In the genomic region with DNA sequence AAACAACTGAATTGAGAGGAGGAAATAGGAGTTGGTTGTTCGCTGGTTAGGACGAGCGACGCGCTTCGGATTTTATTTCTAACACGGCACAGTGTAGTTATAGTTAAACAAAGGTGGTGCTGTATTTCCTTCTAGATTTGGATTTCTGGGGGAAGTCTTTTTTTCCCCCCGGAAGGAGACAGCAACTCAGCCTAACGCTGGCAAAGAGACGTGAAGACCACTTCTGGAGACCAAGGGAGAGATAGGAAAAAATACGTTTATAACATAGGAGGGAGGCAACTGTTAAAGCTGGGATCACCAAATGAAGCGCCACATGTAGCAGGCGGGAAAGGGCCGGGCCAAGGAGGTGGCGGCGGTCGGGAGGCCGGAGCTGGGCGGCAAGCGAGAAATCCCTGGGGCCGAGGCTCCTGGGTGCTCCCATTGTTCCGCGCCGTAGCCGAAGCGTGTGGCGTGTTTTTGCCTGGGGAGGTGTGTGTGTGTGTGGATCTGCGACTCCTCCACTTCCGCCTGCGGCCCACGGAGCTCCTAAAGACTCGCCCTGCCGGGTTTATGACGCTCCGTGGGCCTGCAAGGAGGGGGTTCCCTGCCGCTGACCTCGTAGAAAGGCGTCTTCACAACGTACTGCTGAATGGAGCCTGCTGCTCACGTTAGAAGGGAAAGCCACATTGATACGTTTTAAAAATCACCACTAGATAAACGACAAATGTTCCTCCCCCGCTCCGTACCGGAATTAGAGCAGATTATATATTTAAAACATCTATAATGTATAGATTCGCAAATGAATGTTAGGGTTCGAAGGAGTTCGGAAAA, we compare ENCODE assay signal across 8 mouse cellular contexts. TPM values are rescaled to one million over a fixed set of nuclear protein-coding genes. Genes with fewer than 3 reads are reported as not detected.
DNase-seq lines count a peak whose midpoint lies in the region; ATAC-seq and TF ChIP-seq lines count a peak whose summit lies in the region.

No protein-coding gene starts in this region.

- no peaks in the 10 kb centered on the region for H3K9me3 ChIP-seq in ES-Bruce4 (replicated peaks; ENCODE audit: control insufficient read depth, insufficient read depth, low read length, poor library complexity, severe bottlenecking)
- H3K9me3 ChIP-seq in forebrain, embryonic 16.5 days (ENCODE audit: control insufficient read depth, low read length) = no peaks in the 10 kb centered on the region
- H3K9me3 ChIP-seq in hindbrain, embryonic 11.5 days (ENCODE audit: control insufficient read depth, low read length) = no peaks in the 10 kb centered on the region

- under 1% methylated on average over 48 of the region's 48 CpGs for WGBS in forebrain, embryonic 16.5 days
- WGBS in hindbrain, embryonic 11.5 days = under 1% methylated on average over 48 of the region's 48 CpGs

- no peak for TF ChIP-seq CTCF in ES-Bruce4 (IDR thresholded peaks at IDR 0.05; ENCODE audit: low read depth, low read length)

- no peaks in the 10 kb centered on the region for H3K36me3 ChIP-seq in ES-Bruce4 (ENCODE audit: control insufficient read depth, insufficient read depth, low read length, poor library complexity, severe bottlenecking)
- no peaks in the 10 kb centered on the region for H3K36me3 ChIP-seq in forebrain, embryonic 16.5 days (ENCODE audit: control insufficient read depth, insufficient read depth)
- no peaks in the 10 kb centered on the region for H3K36me3 ChIP-seq in hindbrain, embryonic 11.5 days (ENCODE audit: control insufficient read depth, insufficient read depth, low read length)

- H3K4me1 ChIP-seq in ES-Bruce4 (ENCODE audit: control insufficient read depth, insufficient read depth, low read length) = no peaks in the 10 kb centered on the region
- peaks cover 19% of the 10 kb centered on the region for H3K4me1 ChIP-seq in forebrain, embryonic 16.5 days (replicated peaks; ENCODE audit: control insufficient read depth, insufficient read depth, low read length)
- H3K4me1 ChIP-seq in hindbrain, embryonic 11.5 days (replicated peaks; ENCODE audit: control insufficient read depth, insufficient read depth, low read length) = peaks cover 4% of the 10 kb centered on the region

- peak; percentile 2 for ATAC-seq in forebrain, embryonic 16.5 days
- ATAC-seq in hindbrain, embryonic 11.5 days (ENCODE audit: low FRiP score) = no peak

- peak overlapping the region; percentile 85 for H3K4me3 ChIP-seq in ES-Bruce4 (ENCODE audit: low read depth, low read length)
- peak overlapping the region; percentile 70 for H3K4me3 ChIP-seq in forebrain, embryonic 16.5 days (replicated peaks; ENCODE audit: low read length)
- H3K4me3 ChIP-seq in hindbrain, embryonic 11.5 days (ENCODE audit: low read depth, low read length) = peak overlapping the region; percentile 67

- H3K4me2 ChIP-seq in forebrain, embryonic 16.5 days (ENCODE audit: low read length) = peak overlapping the region; percentile 94
- peak overlapping the region; percentile 96 for H3K4me2 ChIP-seq in hindbrain, embryonic 11.5 days (replicated peaks; ENCODE audit: low read depth, low read length)

- H3K27me3 ChIP-seq in ES-Bruce4 (ENCODE audit: control insufficient read depth, insufficient read depth, low read length, poor library complexity, severe bottlenecking) = peaks cover 2% of the 10 kb centered on the region; the same call in 1 of the 2 replicates
- H3K27me3 ChIP-seq in forebrain, embryonic 16.5 days (replicated peaks; ENCODE audit: control insufficient read depth, insufficient read depth, low read length) = no peaks in the 10 kb centered on the region
- no peaks in the 10 kb centered on the region for H3K27me3 ChIP-seq in hindbrain, embryonic 11.5 days (ENCODE audit: control insufficient read depth, insufficient read depth, low read length)

- TF ChIP-seq EP300 in ES-Bruce4 (IDR thresholded peaks at IDR 0.05; ENCODE audit: insufficient read depth, low read depth, low read length) = no peak

- no peak for TF ChIP-seq POLR2A in ES-Bruce4 (IDR thresholded peaks at IDR 0.05; ENCODE audit: insufficient read depth, low read length)

- peak overlapping the region; percentile 80 for H3K9ac ChIP-seq in ES-Bruce4 (ENCODE audit: low read depth, poor library complexity, severe bottlenecking)
- peak overlapping the region; percentile 80 for H3K9ac ChIP-seq in forebrain, embryonic 16.5 days (replicated peaks; ENCODE audit: low read depth, low read length)
- peak overlapping the region; percentile 100 for H3K9ac ChIP-seq in hindbrain, embryonic 11.5 days (ENCODE audit: low read depth, low read length)

- peak; percentile 42 for DNase-seq in c-Kit-negative CD71-positive TER-119-positive erythroid progenitor cells, embryonic 14.5 days (ENCODE audit: low read depth, low spot score)
- DNase-seq in hindbrain, embryonic 11.5 days (ENCODE audit: low spot score) = peak; percentile 75
- DNase-seq in layer of hippocampus, postnatal 36 days = peak; percentile 64
- peak; percentile 67 for DNase-seq in lung, postnatal 25 days (ENCODE audit: low spot score)
- DNase-seq in retina, postnatal 1 day = peak; percentile 80
- peak; percentile 74 for DNase-seq in thymus, postnatal 4 days

- peak overlapping the region; percentile 87 for H3K27ac ChIP-seq in ES-Bruce4 (ENCODE audit: insufficient read depth, low read length)
- peak overlapping the region; percentile 100 for H3K27ac ChIP-seq in forebrain, embryonic 16.5 days (ENCODE audit: low read length)
- peak overlapping the region; percentile 100 for H3K27ac ChIP-seq in hindbrain, embryonic 11.5 days (ENCODE audit: low read depth, low read length)

RNA-seq across cellular contexts. Expression of gene Mllt10, which starts 2.5 kb away (rescaled TPM):
- 69.6 and 78.9 TPM in 2 replicates for polyA plus RNA-seq in ES-Bruce4 (2011; ENCODE audit: insufficient read depth, insufficient read length, low read depth, missing spikeins)
- polyA plus RNA-seq in forebrain, embryonic 16.5 days (2015; fragmentation: Nextera tagmentation; extraction: Ambion mirVana) = 53.8 and 56.0 TPM in 2 replicates
- 48.0 and 62.2 TPM in 2 replicates for polyA plus RNA-seq in hindbrain, embryonic 11.5 days (2014; fragmentation: Nextera tagmentation; extraction: Ambion mirVana)
- total RNA-seq in layer of hippocampus, postnatal 36 days (2021) = 10 to 100 TPM; 53.7 to 57.7 TPM

RNA-seq across cellular contexts. Expression of gene Skida1, which starts 8.7 kb away (rescaled TPM):
- 0.15 and 0.79 TPM in 2 replicates for polyA plus RNA-seq in ES-Bruce4 (2011; ENCODE audit: insufficient read depth, insufficient read length, low read depth, missing spikeins)
- 9.8 and 13.4 TPM in 2 replicates for polyA plus RNA-seq in forebrain, embryonic 16.5 days (2015; fragmentation: Nextera tagmentation; extraction: Ambion mirVana)
- 19.6 and 20.1 TPM in 2 replicates for polyA plus RNA-seq in hindbrain, embryonic 11.5 days (2014; fragmentation: Nextera tagmentation; extraction: Ambion mirVana)
- 10 to 100 TPM; 17.2 to 17.3 TPM for total RNA-seq in layer of hippocampus, postnatal 36 days (2021)

RNA-seq across cellular contexts. Expression of gene A930004D18Rik, which starts 20.0 kb away (rescaled TPM):
- 0.31 and 0.67 TPM in 2 replicates for polyA plus RNA-seq in ES-Bruce4 (2011; ENCODE audit: insufficient read depth, insufficient read length, low read depth, missing spikeins)
- 9.6 and 14.1 TPM in 2 replicates for polyA plus RNA-seq in forebrain, embryonic 16.5 days (2015; fragmentation: Nextera tagmentation; extraction: Ambion mirVana)
- polyA plus RNA-seq in hindbrain, embryonic 11.5 days (2014; fragmentation: Nextera tagmentation; extraction: Ambion mirVana) = 8.5 and 10.7 TPM in 2 replicates
- 1 to 10 TPM; 3.0 to 5.6 TPM for total RNA-seq in layer of hippocampus, postnatal 36 days (2021)
